Mouse (Mus musculus): ENCODE measurements around the gene E030018B13Rik. TPM values are rescaled to one million over a fixed set of nuclear protein-coding genes. Genes with fewer than 3 reads are reported as not detected.

E030018B13Rik gene
- polyA plus RNA-seq, 1 experiment from 2014 or later = not detected

DNA sequence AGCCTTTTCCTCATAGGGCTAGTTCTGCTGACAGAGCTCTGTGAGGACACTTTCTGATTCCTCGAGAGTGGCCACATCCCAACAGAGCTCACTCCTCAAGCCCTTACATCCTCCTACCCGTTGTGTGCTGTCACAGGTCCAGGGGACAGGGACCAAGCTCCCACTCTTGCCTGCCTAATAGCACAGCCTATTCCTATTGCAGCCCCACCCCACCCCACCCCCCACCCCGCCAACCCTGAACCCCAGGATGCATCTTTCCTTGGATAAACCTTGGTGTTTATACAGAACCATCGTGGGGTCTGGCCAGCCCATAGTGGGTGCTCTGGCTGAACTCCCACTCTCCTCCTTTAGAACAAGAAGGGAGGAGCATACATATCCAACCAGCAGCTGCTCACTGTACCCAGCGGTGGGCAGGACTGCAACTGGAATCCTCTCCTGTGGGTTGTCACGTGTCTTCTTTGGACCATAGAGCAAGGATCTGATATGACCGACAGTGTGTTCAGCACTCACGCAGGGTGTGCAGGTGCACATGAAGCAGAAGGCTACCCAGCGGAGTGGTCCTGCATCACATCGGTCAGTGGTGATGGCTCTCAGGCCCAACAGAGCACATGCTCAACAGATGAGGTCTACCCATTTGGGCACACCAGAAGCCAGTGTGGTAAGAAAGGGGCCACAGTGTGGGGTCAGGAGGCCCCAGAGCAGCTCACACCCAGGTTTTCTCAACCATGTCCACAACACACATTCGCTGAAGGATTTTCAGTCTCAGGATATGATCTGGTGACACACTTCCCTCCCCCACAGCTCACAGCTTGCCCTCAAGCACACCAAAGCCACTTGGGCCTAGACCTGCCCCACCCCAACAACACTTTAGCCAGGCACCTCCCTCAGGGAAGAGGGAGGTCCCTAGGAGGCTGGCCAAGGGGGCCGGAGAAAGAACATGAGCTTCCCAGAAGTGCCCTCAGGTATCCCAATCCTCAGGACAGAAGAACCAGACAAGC, 2.4 kb downstream of the E030018B13Rik start:
- Histone ChIP-seq H3K36me3 (ENCODE audit: control insufficient read depth, insufficient read depth, low read length) (no peaks in the 10 kb centered on the region), H3K4me1 (ENCODE audit: control insufficient read depth in 2 of 2, insufficient read depth in 2 of 2, low read length in 2 of 2) (peaks cover 11 to 45% of the 10 kb centered on the region in 2 experiments), H3K4me2 (ENCODE audit: low read length) (no peak overlapping the region), H3K9ac (ENCODE audit: low read length) (no peak overlapping the region), H3K4me3 (ENCODE audit: control insufficient read depth in 1 of 2, insufficient read depth in 1 of 2, low read depth in 1 of 2, low read length in 2 of 2) (no peak overlapping the region), H3K27ac (replicated peaks in 1 of 2; ENCODE audit: control insufficient read depth in 1 of 2, insufficient read depth in 1 of 2, low read depth in 2 of 2, low read length in 2 of 2) (no peak overlapping the region), H3K27me3 (ENCODE audit: control insufficient read depth, insufficient read depth, low read length) (no peaks in the 10 kb centered on the region), H3K9me3 (ENCODE audit: control insufficient read depth, low read length) (0 out of 2 replicates have a peak, but pooled peaks cover 3% of the 10 kb centered on the region)
- ATAC-seq (ENCODE audit: insufficient number of reproducible peaks, insufficient read depth, low FRiP score, low read depth) = no peak
- 78% methylated on average over 12 of the region's 12 CpGs for WGBS

DNA sequence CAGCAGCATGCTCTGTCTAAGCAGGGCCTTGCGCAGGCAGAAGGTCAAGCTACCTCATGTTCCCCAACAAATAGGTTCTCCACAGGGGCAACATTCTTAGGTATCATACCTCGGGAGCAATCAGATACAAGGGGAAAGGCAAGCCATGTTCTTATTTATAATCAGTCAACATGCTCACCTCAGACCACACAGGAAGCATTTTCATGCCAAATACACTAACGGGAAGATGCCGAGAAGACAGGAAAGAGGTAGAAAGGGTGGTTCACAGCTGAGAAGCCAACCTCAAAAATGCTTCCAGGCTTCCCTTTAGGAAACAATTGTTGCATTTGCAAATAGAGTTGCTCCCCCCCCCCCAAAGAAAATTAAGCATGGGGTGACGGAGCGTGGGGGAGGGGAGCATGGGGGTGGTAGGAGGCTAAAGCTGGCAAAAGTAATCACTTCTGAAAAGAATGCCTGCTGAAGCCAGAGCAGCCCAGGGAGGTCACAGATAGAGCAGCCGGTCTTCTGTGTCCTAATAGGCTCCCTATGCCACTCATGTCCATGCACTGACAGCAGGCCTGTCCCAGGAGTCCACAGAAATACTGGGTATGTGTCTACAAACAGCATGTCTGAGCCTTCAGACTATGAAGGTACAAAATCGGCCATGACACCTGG, 5.4 kb downstream of the E030018B13Rik start:
- ATAC-seq (ENCODE audit: insufficient number of reproducible peaks, insufficient read depth, low FRiP score, low read depth) = no peak
- Histone ChIP-seq H3K9me3 (ENCODE audit: control insufficient read depth, low read length) (0 out of 2 replicates have a peak, but pooled peaks cover 3% of the 10 kb centered on the region), H3K4me2 (ENCODE audit: low read length) (no peak overlapping the region), H3K9ac (ENCODE audit: low read length) (no peak overlapping the region), H3K4me3 (ENCODE audit: control insufficient read depth in 1 of 2, insufficient read depth in 1 of 2, low read depth in 1 of 2, low read length in 2 of 2) (no peak overlapping the region), H3K27ac (replicated peaks in 1 of 2; ENCODE audit: control insufficient read depth in 1 of 2, insufficient read depth in 1 of 2, low read depth in 2 of 2, low read length in 2 of 2) (no peak overlapping the region), H3K36me3 (ENCODE audit: control insufficient read depth, insufficient read depth, low read length) (no peaks in the 10 kb centered on the region), H3K4me1 (ENCODE audit: control insufficient read depth in 2 of 2, insufficient read depth in 2 of 2, low read length in 2 of 2) (peaks cover 18 to 55% of the 10 kb centered on the region in 2 experiments), H3K27me3 (ENCODE audit: control insufficient read depth, insufficient read depth, low read length) (no peaks in the 10 kb centered on the region)
- 71% methylated on average over 8 of the region's 8 CpGs for WGBS

DNA sequence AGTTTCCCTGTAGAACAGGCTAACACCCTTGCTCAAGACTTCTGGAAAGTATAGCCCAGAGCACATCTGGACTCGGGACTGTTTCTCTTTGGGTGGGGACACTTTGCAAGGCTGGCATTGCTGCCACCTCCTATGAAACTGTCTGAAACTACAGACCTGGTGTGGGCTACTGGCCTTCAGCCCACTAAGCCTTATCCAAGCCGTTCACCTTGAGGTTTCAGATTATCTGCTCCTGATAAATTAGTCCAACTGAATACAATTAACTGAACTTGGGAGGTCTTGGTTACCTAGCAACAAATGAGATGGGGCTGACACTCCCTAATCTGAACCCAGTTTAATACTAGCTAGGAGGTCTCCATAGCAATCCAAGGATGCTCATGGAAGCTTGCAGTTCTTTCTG, 5.9 kb downstream of the E030018B13Rik start:
- no peak overlapping the region for H3K4me2 ChIP-seq (ENCODE audit: low read length)
- ATAC-seq (ENCODE audit: insufficient number of reproducible peaks, insufficient read depth, low FRiP score, low read depth) = no peak
- 0 out of 2 replicates have a peak, but pooled peaks cover 3% of the 10 kb centered on the region for H3K9me3 ChIP-seq (ENCODE audit: control insufficient read depth, low read length)
- H3K27me3 ChIP-seq (ENCODE audit: control insufficient read depth, insufficient read depth, low read length) = no peaks in the 10 kb centered on the region
- H3K36me3 ChIP-seq (ENCODE audit: control insufficient read depth, insufficient read depth, low read length) = no peaks in the 10 kb centered on the region
- H3K4me3 ChIP-seq (ENCODE audit: control insufficient read depth in 1 of 2, insufficient read depth in 1 of 2, low read depth in 1 of 2, low read length in 2 of 2) = no peak overlapping the region
- no peak overlapping the region for H3K27ac ChIP-seq (replicated peaks in 1 of 2; ENCODE audit: control insufficient read depth in 1 of 2, insufficient read depth in 1 of 2, low read depth in 2 of 2, low read length in 2 of 2)
- H3K9ac ChIP-seq (ENCODE audit: low read length) = no peak overlapping the region
- H3K4me1 ChIP-seq (ENCODE audit: control insufficient read depth in 2 of 2, insufficient read depth in 2 of 2, low read length in 2 of 2) = peaks cover 18 to 52% of the 10 kb centered on the region in 2 experiments
- 59% methylated on average over 2 of the region's 2 CpGs for WGBS

DNA sequence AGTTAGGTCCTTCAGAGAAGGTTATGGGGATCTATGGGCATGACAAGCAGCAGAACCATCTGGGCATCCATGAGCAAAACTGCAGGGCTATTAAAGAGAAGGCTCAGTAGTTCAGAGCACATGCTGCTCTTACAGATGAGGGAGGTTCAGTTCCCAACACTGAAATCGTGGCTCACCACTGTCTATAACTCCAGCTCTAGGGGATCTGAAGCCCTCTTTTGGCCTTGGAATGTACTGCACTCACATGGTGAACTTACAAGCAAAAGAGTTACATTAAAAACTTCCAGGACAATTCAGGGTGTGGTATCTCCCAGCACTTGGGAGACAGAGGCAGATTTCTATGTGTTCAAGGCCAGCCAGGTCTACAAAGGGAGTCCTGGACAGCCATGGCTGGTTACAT, 6.3 kb downstream of the E030018B13Rik start:
- Histone ChIP-seq H3K36me3 (ENCODE audit: control insufficient read depth, insufficient read depth, low read length) (no peaks in the 10 kb centered on the region), H3K4me2 (ENCODE audit: low read length) (no peak overlapping the region), H3K27me3 (ENCODE audit: control insufficient read depth, insufficient read depth, low read length) (no peaks in the 10 kb centered on the region), H3K27ac (replicated peaks in 1 of 2; ENCODE audit: control insufficient read depth in 1 of 2, insufficient read depth in 1 of 2, low read depth in 2 of 2, low read length in 2 of 2) (no peak overlapping the region), H3K9me3 (ENCODE audit: control insufficient read depth, low read length) (0 out of 2 replicates have a peak, but pooled peaks cover 3% of the 10 kb centered on the region), H3K9ac (ENCODE audit: low read length) (no peak overlapping the region), H3K4me3 (ENCODE audit: control insufficient read depth in 1 of 2, insufficient read depth in 1 of 2, low read depth in 1 of 2, low read length in 2 of 2) (no peak overlapping the region), H3K4me1 (ENCODE audit: control insufficient read depth in 2 of 2, insufficient read depth in 2 of 2, low read length in 2 of 2) (peaks cover 18 to 50% of the 10 kb centered on the region in 2 experiments)
- 88% methylated on average over 1 of the region's 1 CpGs for WGBS
- ATAC-seq (ENCODE audit: insufficient number of reproducible peaks, insufficient read depth, low FRiP score, low read depth) = no peak

DNA sequence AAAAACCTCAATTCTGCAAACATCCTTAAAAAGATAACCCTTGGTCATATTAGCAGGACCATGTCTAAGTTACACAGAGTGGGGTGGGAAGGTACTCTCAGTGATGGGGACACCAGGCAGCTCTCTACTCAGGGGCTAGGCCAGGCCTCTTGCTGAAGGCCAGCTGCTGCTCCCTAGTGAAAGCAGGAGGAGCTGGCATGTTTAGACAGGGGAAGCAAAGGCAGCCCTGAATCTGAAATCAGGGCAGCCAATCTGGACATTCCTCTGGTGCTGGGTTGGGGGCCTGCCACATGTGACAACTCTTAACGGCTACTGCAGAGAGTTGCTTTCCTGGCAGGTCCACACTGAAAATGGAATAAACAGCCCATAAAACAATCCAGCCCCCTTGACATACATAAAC, 7.5 kb downstream of the E030018B13Rik start:
- Histone ChIP-seq H3K36me3 (ENCODE audit: control insufficient read depth, insufficient read depth, low read length) (no peaks in the 10 kb centered on the region), H3K9ac (ENCODE audit: low read length) (no peak overlapping the region), H3K9me3 (ENCODE audit: control insufficient read depth, low read length) (0 out of 2 replicates have a peak, but pooled peaks cover 3% of the 10 kb centered on the region), H3K27me3 (ENCODE audit: control insufficient read depth, insufficient read depth, low read length) (no peaks in the 10 kb centered on the region), H3K27ac (replicated peaks in 1 of 2; ENCODE audit: control insufficient read depth in 1 of 2, insufficient read depth in 1 of 2, low read depth in 2 of 2, low read length in 2 of 2) (0 out of 4 replicates have a peak overlapping the region, but pooled peaks of 1 of the 2 experiments have one; percentile 10), H3K4me3 (ENCODE audit: control insufficient read depth in 1 of 2, insufficient read depth in 1 of 2, low read depth in 1 of 2, low read length in 2 of 2) (no peak overlapping the region), H3K4me2 (ENCODE audit: low read length) (no peak overlapping the region), H3K4me1 (ENCODE audit: control insufficient read depth in 2 of 2, insufficient read depth in 2 of 2, low read length in 2 of 2) (peaks cover 18 to 49% of the 10 kb centered on the region in 2 experiments)
- no peak for ATAC-seq (ENCODE audit: insufficient number of reproducible peaks, insufficient read depth, low FRiP score, low read depth)
- WGBS = 45% methylated on average over 1 of the region's 1 CpGs

DNA sequence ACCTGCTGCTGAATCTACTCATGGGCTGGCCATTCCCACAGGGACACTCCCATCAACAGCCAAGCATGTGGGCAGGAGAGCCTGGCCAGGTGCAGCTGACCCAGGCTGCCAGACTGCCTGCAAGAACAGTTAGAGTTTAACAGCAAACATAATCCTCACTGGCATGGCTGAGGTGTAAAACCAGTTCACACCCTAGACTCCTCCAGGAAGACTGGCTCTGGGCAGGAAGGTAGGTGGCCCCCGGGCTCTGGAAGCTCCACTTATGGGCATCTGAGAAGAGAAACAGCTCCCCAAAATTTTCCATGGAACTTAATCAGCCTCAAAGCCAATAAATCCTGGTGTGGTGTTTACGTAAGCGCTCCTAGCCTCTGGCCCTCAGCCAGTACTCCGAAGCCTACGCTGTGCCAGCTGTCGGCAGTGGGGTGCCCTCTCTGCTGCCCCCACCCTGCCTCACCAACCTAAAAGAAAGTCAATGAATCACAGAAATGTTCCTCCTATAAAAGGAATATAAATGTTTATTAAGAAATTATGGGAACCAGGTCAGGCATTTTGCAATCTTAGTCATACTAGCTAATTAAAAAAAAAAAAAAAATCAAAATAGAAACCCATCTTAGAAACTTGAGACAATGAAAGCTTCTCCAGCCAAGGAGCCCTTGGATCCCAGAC, 8.2 kb downstream of the E030018B13Rik start:
- no peak for ATAC-seq (ENCODE audit: insufficient number of reproducible peaks, insufficient read depth, low FRiP score, low read depth)
- Histone ChIP-seq H3K36me3 (ENCODE audit: control insufficient read depth, insufficient read depth, low read length) (no peaks in the 10 kb centered on the region), H3K4me3 (ENCODE audit: control insufficient read depth in 1 of 2, insufficient read depth in 1 of 2, low read depth in 1 of 2, low read length in 2 of 2) (no peak overlapping the region), H3K4me1 (ENCODE audit: control insufficient read depth in 2 of 2, insufficient read depth in 2 of 2, low read length in 2 of 2) (peaks cover 12 to 43% of the 10 kb centered on the region in 2 experiments), H3K4me2 (ENCODE audit: low read length) (peak overlapping the region; percentile 1; the same call in 1 of the 2 replicates), H3K9ac (ENCODE audit: low read length) (no peak overlapping the region), H3K27me3 (ENCODE audit: control insufficient read depth, insufficient read depth, low read length) (no peaks in the 10 kb centered on the region), H3K9me3 (ENCODE audit: control insufficient read depth, low read length) (0 out of 2 replicates have a peak, but pooled peaks cover 3% of the 10 kb centered on the region), H3K27ac (replicated peaks in 1 of 2; ENCODE audit: control insufficient read depth in 1 of 2, insufficient read depth in 1 of 2, low read depth in 2 of 2, low read length in 2 of 2) (peak overlapping the region in 1 of 2 experiments; percentile 21; a peak in 1 of 4 replicates)
- WGBS = 57% methylated on average over 6 of the region's 6 CpGs

Data from heart, embryonic 14.5 days (tissue).